Mouse (Mus musculus): ENCODE results near the gene Smyd5.

DNA sequence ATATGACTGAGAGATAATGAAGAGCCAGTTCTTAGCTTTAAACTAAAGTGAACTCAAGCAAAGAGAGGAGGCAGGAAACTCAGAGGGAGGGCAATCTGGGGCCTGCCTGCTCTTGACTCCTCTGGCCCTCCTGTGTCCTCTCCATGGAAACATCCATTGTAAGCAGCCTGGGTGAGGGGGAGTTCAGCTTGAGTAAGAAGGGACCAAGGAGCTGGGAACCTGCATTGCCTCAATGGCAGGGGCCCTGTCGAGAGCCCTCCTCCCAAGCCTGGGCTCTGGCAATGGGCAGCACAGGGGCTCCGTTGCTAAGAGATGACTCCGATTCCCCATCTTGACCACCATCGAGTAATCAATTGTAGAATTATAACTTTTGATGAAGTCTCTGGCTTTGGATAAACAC is 56.7 kb downstream of the Smyd5 start:
- TF ChIP-seq CTCF (IDR thresholded peaks at IDR 0.05; ENCODE audit: low read depth, low read length) (no peak), POLR2A (IDR thresholded peaks at IDR 0.05; ENCODE audit: extremely low read depth, insufficient read depth, low read length) (no peak)
